Mouse (Mus musculus): ENCODE measurements around the gene Amotl1. TPM values are rescaled to one million over a fixed set of nuclear protein-coding genes. Genes with fewer than 3 reads are reported as not detected.

The Amotl1 gene
- polyA plus RNA-seq, 1 experiment from 2014 or later: 29.6 TPM

DNA sequence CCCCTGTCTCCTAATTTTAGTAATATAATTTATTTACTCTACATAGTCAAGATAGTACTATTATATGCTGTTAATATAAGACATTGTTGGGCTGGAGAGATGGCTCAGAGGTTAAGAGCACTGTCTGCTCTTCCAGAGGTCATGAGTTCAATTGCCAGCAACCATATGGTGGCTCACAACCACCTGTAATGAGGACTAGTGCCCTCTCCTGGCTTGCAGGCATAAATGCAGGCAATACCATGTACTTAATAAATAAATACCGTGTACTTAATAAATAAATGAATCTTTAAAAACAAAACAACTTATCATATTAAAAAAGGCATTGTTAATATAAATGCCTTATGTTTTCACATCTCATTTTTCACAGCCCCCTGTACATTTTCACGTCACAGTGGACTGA, 9.2 kb upstream of the Amotl1 start:
- no peak for ATAC-seq (ENCODE audit: insufficient read depth)
- no peak overlapping the region for H3K27ac ChIP-seq (ENCODE audit: low read depth)
- H3K9me3 ChIP-seq (ENCODE audit: low read depth, low read length): no peaks in the 10 kb centered on the region
- peak; percentile 42 for TF ChIP-seq CTCF (IDR thresholded peaks at IDR 0.05; ENCODE audit: low read depth)
- WGBS: 78% methylated on average over 2 of the region's 2 CpGs
- H3K36me3 ChIP-seq (ENCODE audit: insufficient read depth): no peaks in the 10 kb centered on the region
- no peaks in the 10 kb centered on the region for H3K27me3 ChIP-seq (ENCODE audit: insufficient read depth, low read length)
- H3K4me1 ChIP-seq (ENCODE audit: insufficient read depth): no peaks in the 10 kb centered on the region
- no peak for DNase-seq
- H3K4me3 ChIP-seq (ENCODE audit: low read depth, low read length): no peak overlapping the region
- H3K9ac ChIP-seq: no peak overlapping the region
- H3K4me2 ChIP-seq: no peak overlapping the region

DNA sequence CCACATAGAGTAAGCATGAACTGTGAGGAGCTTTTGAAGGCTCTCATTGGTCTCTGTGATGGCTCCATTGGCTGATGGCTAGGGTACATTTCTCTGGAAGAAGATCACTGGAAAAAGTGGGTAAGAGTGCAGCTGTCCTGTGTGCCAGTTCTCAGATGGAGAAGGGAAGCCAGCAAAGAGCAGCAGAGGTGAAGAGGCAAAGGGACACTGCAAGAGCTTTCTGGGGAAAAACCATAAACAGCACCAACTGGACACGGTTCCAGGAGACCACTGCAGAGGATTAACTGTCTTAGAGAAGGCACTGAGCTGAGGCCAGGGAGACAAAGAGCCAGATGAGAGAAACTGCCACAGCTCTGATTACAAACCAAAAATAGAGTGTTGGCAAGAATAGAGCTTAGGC, 7.9 kb upstream of the Amotl1 start:
- no peak overlapping the region for H3K4me3 ChIP-seq (ENCODE audit: low read depth, low read length)
- DNase-seq (no peak), ATAC-seq (ENCODE audit: insufficient read depth) (no peak)
- H3K9ac ChIP-seq: no peak overlapping the region
- no peak overlapping the region for H3K27ac ChIP-seq (ENCODE audit: low read depth)
- TF ChIP-seq CTCF (IDR thresholded peaks at IDR 0.05; ENCODE audit: low read depth): no peak
- WGBS: 68% methylated on average over 1 of the region's 1 CpGs
- H3K36me3 ChIP-seq (ENCODE audit: insufficient read depth): no peaks in the 10 kb centered on the region
- H3K27me3 ChIP-seq (ENCODE audit: insufficient read depth, low read length): no peaks in the 10 kb centered on the region
- no peaks in the 10 kb centered on the region for H3K9me3 ChIP-seq (ENCODE audit: low read depth, low read length)
- H3K4me2 ChIP-seq: no peak overlapping the region
- no peaks in the 10 kb centered on the region for H3K4me1 ChIP-seq (ENCODE audit: insufficient read depth)

DNA sequence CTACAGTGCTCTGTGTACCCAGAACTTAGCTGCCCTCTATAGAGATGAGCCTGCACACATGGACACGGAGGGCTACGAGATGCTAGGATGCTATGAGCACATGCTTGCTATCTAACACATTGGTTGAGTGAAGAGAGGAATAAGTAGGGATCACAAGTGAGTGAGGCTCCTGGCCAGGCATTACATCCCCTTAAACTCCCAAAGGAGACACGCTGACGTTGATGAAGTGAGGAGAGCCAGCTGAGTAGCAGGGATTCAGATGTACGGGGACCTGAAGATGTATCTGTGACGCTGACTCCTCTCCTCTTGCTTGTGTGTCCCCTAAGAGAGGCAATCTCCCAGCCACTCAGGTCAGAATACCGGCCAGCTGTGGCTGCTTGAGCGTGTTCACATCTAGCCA, 3.0 kb upstream of the Amotl1 start:
- Histone ChIP-seq H3K9ac (no peak overlapping the region), H3K27ac (ENCODE audit: low read depth) (no peak overlapping the region), H3K36me3 (ENCODE audit: insufficient read depth) (no peaks in the 10 kb centered on the region), H3K27me3 (ENCODE audit: insufficient read depth, low read length) (no peaks in the 10 kb centered on the region), H3K4me3 (ENCODE audit: low read depth, low read length) (no peak overlapping the region), H3K9me3 (ENCODE audit: low read depth, low read length) (no peaks in the 10 kb centered on the region), H3K4me1 (ENCODE audit: insufficient read depth) (no peaks in the 10 kb centered on the region), H3K4me2 (no peak overlapping the region)
- WGBS: 72% methylated on average over 8 of the region's 8 CpGs
- DNase-seq (no peak), ATAC-seq (ENCODE audit: insufficient read depth) (no peak)
- TF ChIP-seq CTCF (IDR thresholded peaks at IDR 0.05; ENCODE audit: low read depth): no peak

DNA sequence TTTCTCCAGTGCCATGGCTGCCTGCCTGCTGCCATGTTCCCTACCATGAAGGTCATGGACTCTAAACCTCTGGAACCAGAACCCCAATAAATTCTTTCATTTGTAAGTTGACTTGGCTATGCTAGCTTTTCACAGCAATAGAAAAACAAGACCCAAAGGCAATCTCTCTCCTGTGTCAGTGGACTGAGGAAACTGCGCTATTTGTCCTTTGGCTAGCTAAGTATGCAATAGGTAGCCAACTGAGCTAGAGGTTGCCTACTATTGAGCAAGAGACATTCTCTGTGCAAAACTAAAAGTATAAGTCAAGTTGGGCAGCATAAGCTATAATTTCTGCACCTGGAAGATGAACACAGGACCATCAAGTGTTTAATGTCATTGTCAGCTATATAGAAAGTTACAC, 1.8 kb upstream of the Amotl1 start:
- 91% methylated on average over 1 of the region's 1 CpGs for WGBS
- Histone ChIP-seq H3K4me1 (ENCODE audit: insufficient read depth) (peaks cover 7% of the 10 kb centered on the region), H3K9ac (no peak overlapping the region), H3K4me3 (ENCODE audit: low read depth, low read length) (no peak overlapping the region), H3K27ac (ENCODE audit: low read depth) (no peak overlapping the region), H3K36me3 (ENCODE audit: insufficient read depth) (no peaks in the 10 kb centered on the region), H3K27me3 (ENCODE audit: insufficient read depth, low read length) (no peaks in the 10 kb centered on the region), H3K4me2 (no peak overlapping the region), H3K9me3 (ENCODE audit: low read depth, low read length) (no peaks in the 10 kb centered on the region)
- ATAC-seq (ENCODE audit: insufficient read depth): no peak
- TF ChIP-seq CTCF (IDR thresholded peaks at IDR 0.05; ENCODE audit: low read depth): no peak
- no peak for DNase-seq

DNA sequence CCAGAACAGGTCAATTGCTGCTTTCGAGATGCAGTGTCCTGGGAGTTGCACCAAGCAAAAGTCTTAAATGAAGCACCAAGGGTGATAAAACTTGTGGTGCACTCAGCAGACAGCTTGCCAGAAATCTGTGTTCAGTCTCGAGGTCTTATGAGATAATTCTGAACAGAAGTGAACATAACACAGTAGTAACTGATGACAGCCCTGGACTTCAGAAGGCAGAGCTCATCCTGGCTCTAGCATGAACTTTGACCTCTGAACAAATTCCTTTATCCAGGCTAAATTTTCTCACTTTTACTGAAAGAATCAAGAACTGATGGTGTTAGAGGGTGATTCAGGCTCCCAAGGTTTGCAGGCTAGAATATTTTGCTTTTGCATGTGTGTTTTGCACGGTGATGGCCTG, 1.2 kb upstream of the Amotl1 start:
- 70% methylated on average over 3 of the region's 3 CpGs for WGBS
- no peak overlapping the region for H3K4me2 ChIP-seq
- DNase-seq (no peak), ATAC-seq (ENCODE audit: insufficient read depth) (no peak)
- no peak for TF ChIP-seq CTCF (IDR thresholded peaks at IDR 0.05; ENCODE audit: low read depth)
- H3K36me3 ChIP-seq (ENCODE audit: insufficient read depth): no peaks in the 10 kb centered on the region
- no peaks in the 10 kb centered on the region for H3K9me3 ChIP-seq (ENCODE audit: low read depth, low read length)
- H3K9ac ChIP-seq: no peak overlapping the region
- H3K27ac ChIP-seq (ENCODE audit: low read depth): no peak overlapping the region
- H3K4me1 ChIP-seq (ENCODE audit: insufficient read depth): peaks cover 10% of the 10 kb centered on the region
- no peaks in the 10 kb centered on the region for H3K27me3 ChIP-seq (ENCODE audit: insufficient read depth, low read length)
- no peak overlapping the region for H3K4me3 ChIP-seq (ENCODE audit: low read depth, low read length)

DNA sequence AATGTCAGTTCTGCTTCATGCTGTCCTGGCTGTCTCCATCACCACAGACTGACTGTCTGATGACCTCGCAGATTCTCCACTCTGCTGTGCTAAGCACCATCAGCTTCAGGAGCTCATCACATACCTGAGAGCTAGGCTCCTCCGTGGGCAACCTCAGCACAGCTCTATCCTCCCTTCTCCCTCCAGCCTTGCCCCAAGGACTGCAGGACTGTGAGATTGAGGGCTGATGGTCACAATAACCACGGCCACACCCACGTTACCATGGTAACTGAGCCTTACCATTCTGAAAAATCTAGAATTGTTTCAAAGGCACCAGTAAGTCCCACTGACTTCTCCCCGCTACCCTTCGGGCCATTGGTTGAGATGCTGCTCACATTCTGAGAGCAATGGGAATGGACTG, 1.5 kb downstream of the Amotl1 start:
- no peak overlapping the region for H3K9ac ChIP-seq
- no peaks in the 10 kb centered on the region for H3K36me3 ChIP-seq (ENCODE audit: insufficient read depth)
- 69% methylated on average over 6 of the region's 6 CpGs for WGBS
- no peaks in the 10 kb centered on the region for H3K27me3 ChIP-seq (ENCODE audit: insufficient read depth, low read length)
- no peak overlapping the region for H3K4me2 ChIP-seq
- no peak for TF ChIP-seq CTCF (IDR thresholded peaks at IDR 0.05; ENCODE audit: low read depth)
- peaks cover 10% of the 10 kb centered on the region for H3K4me1 ChIP-seq (ENCODE audit: insufficient read depth)
- DNase-seq (peak; percentile 27), ATAC-seq (ENCODE audit: insufficient read depth) (no peak)
- no peak overlapping the region; the same call in 1 of the 2 replicates for H3K27ac ChIP-seq (ENCODE audit: low read depth)
- H3K9me3 ChIP-seq (ENCODE audit: low read depth, low read length): no peaks in the 10 kb centered on the region
- no peak overlapping the region for H3K4me3 ChIP-seq (ENCODE audit: low read depth, low read length)

DNA sequence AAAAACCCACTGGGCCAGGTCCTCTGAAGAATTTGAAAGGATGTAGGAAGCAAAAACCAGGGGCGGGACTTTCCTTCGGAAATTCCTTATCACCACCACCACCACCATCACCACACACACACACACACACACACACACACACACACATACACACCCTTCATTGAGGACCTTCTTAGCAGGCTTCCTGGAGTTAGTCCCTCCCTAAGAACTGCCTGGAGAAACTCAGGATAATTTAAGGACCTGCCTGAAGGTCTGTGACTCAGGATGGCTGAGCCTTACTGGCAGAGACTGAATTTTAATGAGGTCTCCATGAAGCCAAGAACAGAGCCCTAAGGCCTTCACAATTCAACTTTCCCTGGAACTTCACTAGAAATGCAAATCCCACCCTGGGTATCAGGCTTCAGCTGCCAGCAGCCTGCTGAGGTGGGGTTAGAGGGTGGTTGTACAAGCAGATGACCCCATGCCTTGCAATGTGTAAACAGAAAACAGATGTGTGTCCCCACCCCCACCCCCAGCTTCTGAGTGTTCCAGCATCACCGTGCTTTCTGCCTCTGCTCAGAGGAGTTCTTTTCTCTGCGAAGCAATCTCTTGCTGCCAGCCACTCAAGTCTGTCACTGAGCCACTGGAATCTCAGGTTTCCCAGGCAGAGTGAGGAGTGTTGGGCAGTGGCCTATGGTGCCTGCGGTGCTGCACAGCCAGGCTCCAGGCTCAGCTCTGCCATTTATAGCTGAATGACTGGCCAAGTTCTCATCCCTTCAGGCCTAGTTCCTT, 2.4 kb downstream of the Amotl1 start:
- Histone ChIP-seq H3K27me3 (ENCODE audit: insufficient read depth, low read length) (no peaks in the 10 kb centered on the region), H3K4me3 (ENCODE audit: low read depth, low read length) (no peak overlapping the region), H3K4me2 (no peak overlapping the region), H3K9me3 (ENCODE audit: low read depth, low read length) (no peaks in the 10 kb centered on the region), H3K9ac (no peak overlapping the region), H3K4me1 (ENCODE audit: insufficient read depth) (peaks cover 10% of the 10 kb centered on the region), H3K27ac (ENCODE audit: low read depth) (peak overlapping the region; percentile 69), H3K36me3 (ENCODE audit: insufficient read depth) (no peaks in the 10 kb centered on the region)
- ATAC-seq (ENCODE audit: insufficient read depth) (peak; percentile 53), DNase-seq (peak; percentile 43)
- 14% methylated on average over 5 of the region's 5 CpGs for WGBS
- no peak for TF ChIP-seq CTCF (IDR thresholded peaks at IDR 0.05; ENCODE audit: low read depth)
